Mouse (Mus musculus) bone marrow, adult 2 months (tissue): ENCODE results near the gene Rrbp1. TPM values are rescaled to one million over a fixed set of nuclear protein-coding genes. Genes with fewer than 3 reads are reported as not detected.

Experiments
- H3K27ac ChIP-seq: fragments of 200-500 bp; 2 replicates; pipeline ENCODE4 v1.5.1; 2012; ENCODE audit warnings: low read depth, mild to moderate bottlenecking, control low read depth, inconsistent platforms, low read length; ENCODE audit not compliant: control insufficient read depth, poor library complexity, insufficient read depth
- H3K4me1 ChIP-seq: fragments of 200-500 bp; 2 replicates; pipeline ENCODE4 v1.6.1; 2011; ENCODE audit warnings: low read length; ENCODE audit not compliant: control insufficient read depth, insufficient read depth
- H3K4me3 ChIP-seq: fragments of 200-500 bp; replicated peaks from 2 replicates; pipeline ENCODE3; 2011; ENCODE audit warnings: mild to moderate bottlenecking, low read depth, low read length, control low read depth; ENCODE audit not compliant: control insufficient read depth
- CTCF ChIP-seq: fragments of 200-500 bp; IDR thresholded peaks from 2 replicates; pipeline ENCODE4 v1.5.1; 2011; ENCODE audit warnings: low read length, control low read depth; ENCODE audit not compliant: control insufficient read depth, insufficient read depth
- POLR2A ChIP-seq: fragments of 200-500 bp; IDR thresholded peaks from 2 replicates; pipeline ENCODE4 v1.6.1; 2011; ENCODE audit warnings: low read depth, mild to moderate bottlenecking, control low read depth, low read length, borderline replicate concordance; ENCODE audit not compliant: control insufficient read depth
- WGBS: fragments of 180-500 bp; shearing (Covaris S2); methylation state at CpG from one replicate; pipeline ENCODE4 v1.1.7; 2018; 5-methylcytosine and 5-hydroxymethylcytosine counted together
- polyA plus RNA-seq: library from polyadenylated mRNA; stranded (reverse); fragments of >200 nt; gene quantifications from 2 replicates; pipeline ENCODE4 v1.2.4, GENCODE M21; 2011; ENCODE audit warnings: low replicate concordance; ENCODE audit not compliant: missing spikeins, insufficient read depth, insufficient read length

The Rrbp1 gene
- polyA plus RNA-seq, 1 experiment, result 155 TPM

- TF ChIP-seq CTCF (peak; percentile 90), POLR2A (no peak)
- 39% methylated on average over 6 of the region's 6 CpGs for WGBS
- Histone ChIP-seq H3K27ac (no peak overlapping the region), H3K4me3 (no peak overlapping the region), H3K4me1 (peaks cover 1% of the 10 kb centered on the region; the same call in 1 of the 2 replicates)
Measured at GRCm38 (mm10) chr2:143980781-143981398, 30.2 kb downstream of the Rrbp1 start.

GRCm38 (mm10) chr2:143978444-143979147 is 32.5 kb downstream of the Rrbp1 start:
- H3K27ac ChIP-seq, result peak overlapping the region; percentile 41
- no peak overlapping the region for H3K4me3 ChIP-seq
- H3K4me1 ChIP-seq, result peaks cover 1% of the 10 kb centered on the region; the same call in 1 of the 2 replicates
- peak; percentile 33; the same call in 1 of the 2 replicates for TF ChIP-seq CTCF
- no peak for TF ChIP-seq POLR2A
- 73% methylated on average over 8 of the region's 8 CpGs for WGBS

- Histone ChIP-seq H3K4me1 (peaks cover 1% of the 10 kb centered on the region; the same call in 1 of the 2 replicates), H3K4me3 (no peak overlapping the region), H3K27ac (no peak overlapping the region)
- WGBS, result 65% methylated on average over 5 of the region's 5 CpGs
- no peak for TF ChIP-seq CTCF
- no peak for TF ChIP-seq POLR2A
Measured at GRCm38 (mm10) chr2:143975146-143975649, 35.9 kb downstream of the Rrbp1 start.

- H3K27ac ChIP-seq, result no peak overlapping the region
- TF ChIP-seq POLR2A (no peak), CTCF (no peak)
- 93% methylated on average over 7 of the region's 7 CpGs for WGBS
- H3K4me1 ChIP-seq, result no peaks in the 10 kb centered on the region; the same call in 1 of the 2 replicates
- no peak overlapping the region for H3K4me3 ChIP-seq
Measured at GRCm38 (mm10) chr2:143973161-143973560, 37.9 kb downstream of the Rrbp1 start.

- TF ChIP-seq CTCF (no peak), POLR2A (no peak)
- Histone ChIP-seq H3K4me3 (no peak overlapping the region), H3K27ac (no peak overlapping the region), H3K4me1 (no peaks in the 10 kb centered on the region; the same call in 1 of the 2 replicates)
- WGBS, result 83% methylated on average over 2 of the region's 2 CpGs
Measured at GRCm38 (mm10) chr2:143971887-143972286, 39.2 kb downstream of the Rrbp1 start.

- WGBS, result 97% methylated on average over 2 of the region's 2 CpGs
- no peak overlapping the region for H3K4me3 ChIP-seq
- no peaks in the 10 kb centered on the region; the same call in 1 of the 2 replicates for H3K4me1 ChIP-seq
- no peak overlapping the region for H3K27ac ChIP-seq
- TF ChIP-seq CTCF (no peak), POLR2A (no peak)
Measured at GRCm38 (mm10) chr2:143970841-143971240, 40.2 kb downstream of the Rrbp1 start.

- Histone ChIP-seq H3K27ac (0 out of 2 replicates have a peak overlapping the region, but pooled peaks have one; percentile 15), H3K4me3 (no peak overlapping the region), H3K4me1 (no peaks in the 10 kb centered on the region)
- TF ChIP-seq CTCF (no peak), POLR2A (no peak)
- 88% methylated on average over 7 of the region's 7 CpGs for WGBS
Measured at GRCm38 (mm10) chr2:143969260-143969659, 41.8 kb downstream of the Rrbp1 start.

GRCm38 (mm10) chr2:143963318-143963717 is 47.7 kb downstream of the Rrbp1 start:
- WGBS, result 92% methylated on average over 1 of the region's 1 CpGs
- TF ChIP-seq POLR2A (no peak), CTCF (no peak)
- Histone ChIP-seq H3K27ac (0 out of 2 replicates have a peak overlapping the region, but pooled peaks have one; percentile 2), H3K4me3 (no peak overlapping the region), H3K4me1 (peaks cover 2% of the 10 kb centered on the region)
